Mouse (Mus musculus): ENCODE data around the gene Actr1b. TPM values are rescaled to one million over a fixed set of nuclear protein-coding genes. Genes with fewer than 3 reads are reported as not detected.
"Not testable (repeated sequence)": the region's sequence is repeated elsewhere in the genome, so short reads cannot be mapped to it uniquely, and the experiment has no call there.

Actr1b gene
- total RNA-seq, 2 experiments from 2014 or later, result 106 TPM

GRCm38 (mm10) chr1:36708626-36709025 is 5.6 kb downstream of the Actr1b start:
- intact Hi-C loops (cut with DNase I), result no loop called here

GRCm38 (mm10) chr1:36707797-36708196 is 6.4 kb downstream of the Actr1b start:
- DNase-seq, result no peak
- intact Hi-C loops (cut with DNase I), result loop anchor here (1.0 kb wide), 1 partner anchor 14 kb away; no protein-coding TSS in a partner anchor

More at GRCm38 (mm10) chr1:36708626-36709025, 5.6 kb downstream of the Actr1b start:
- DNase-seq, result no peak

GRCm38 (mm10) chr1:36707166-36707565 is 7.1 kb downstream of the Actr1b start:
- intact Hi-C loops (cut with DNase I), result loop anchor here (1.0 kb wide), 1 partner anchor 14 kb away; no protein-coding TSS in a partner anchor
- no peak for DNase-seq

GRCm38 (mm10) chr1:36697030-36697429 is 17.2 kb downstream of the Actr1b start:
- DNase-seq, result no peak
- intact Hi-C loops (cut with DNase I), result no loop called here

GRCm38 (mm10) chr1:36696411-36696810 is 17.8 kb downstream of the Actr1b start:
- intact Hi-C loops (cut with DNase I), result no loop called here
- no peak for DNase-seq

- intact Hi-C loops (cut with DNase I), result no loop called here
- DNase-seq, result no peak
Measured at GRCm38 (mm10) chr1:36694871-36695270, 19.4 kb downstream of the Actr1b start.

- DNase-seq, result peak; percentile 98
- intact Hi-C loops (cut with DNase I), result no loop called here
Measured at GRCm38 (mm10) chr1:36691271-36692155, 22.7 kb downstream of the Actr1b start, which contains the start of gene Cox5b. Gene Cox5b, plus strand, starts transcription at chr1:36691449.

GRCm38 (mm10) chr1:36690671-36691235 is 23.5 kb downstream of the Actr1b start:
- DNase-seq, result no peak
- intact Hi-C loops (cut with DNase I), result no loop called here

GRCm38 (mm10) chr1:36683810-36684467 is 30.3 kb downstream of the Actr1b start:
- intact Hi-C loops (cut with DNase I), result loop anchor here (2.0 to 10.0 kb wide), 3 partner anchors 47 to 349 kb away; partner anchors contain the start of gene Ankrd39
- peak; percentile 80 to 85 for DNase-seq

GRCm38 (mm10) chr1:36682620-36683355 is 31.4 kb downstream of the Actr1b start, which contains the start of gene Fam178b:
Gene Fam178b, minus strand, starts transcription at chr1:36683183.
- no peak for DNase-seq
- intact Hi-C loops (cut with DNase I), result loop anchor here (5.0 to 10.0 kb wide), 2 partner anchors 45 to 348 kb away; no protein-coding TSS in a partner anchor

GRCm38 (mm10) chr1:36680893-36681292 is 33.3 kb downstream of the Actr1b start:
- intact Hi-C loops (cut with DNase I), result loop anchor here (5.0 to 10.0 kb wide), 2 partner anchors 44 to 346 kb away; no protein-coding TSS in a partner anchor
- no peak for DNase-seq

- intact Hi-C loops (cut with DNase I), result no loop called here
Measured at GRCm38 (mm10) chr1:36674936-36675335, 39.3 kb downstream of the Actr1b start.

GRCm38 (mm10) chr1:36672648-36673350 is 41.4 kb downstream of the Actr1b start:
- intact Hi-C loops (cut with DNase I), result no loop called here
- no peak for DNase-seq

More at GRCm38 (mm10) chr1:36674936-36675335, 39.3 kb downstream of the Actr1b start:
- no peak for DNase-seq

GRCm38 (mm10) chr1:36671260-36671659 is 43.0 kb downstream of the Actr1b start:
- no peak for DNase-seq
- intact Hi-C loops (cut with DNase I), result no loop called here

GRCm38 (mm10) chr1:36670256-36670655 is 44.0 kb downstream of the Actr1b start:
- intact Hi-C loops (cut with DNase I), result no loop called here
- DNase-seq, result no peak

GRCm38 (mm10) chr1:36668007-36668406 is 46.2 kb downstream of the Actr1b start:
- intact Hi-C loops (cut with DNase I), result not testable (repeated sequence)

GRCm38 (mm10) chr1:36665934-36666333 is 48.3 kb downstream of the Actr1b start:
- intact Hi-C loops (cut with DNase I), result loop anchor here (2.0 kb wide), 1 partner anchor 117 kb away; no protein-coding TSS in a partner anchor
- DNase-seq, result no peak

More at GRCm38 (mm10) chr1:36668007-36668406, 46.2 kb downstream of the Actr1b start:
- DNase-seq, result not testable (repeated sequence)

GRCm38 (mm10) chr1:36665165-36665723 is 49.0 kb downstream of the Actr1b start:
- DNase-seq, result no peak
- intact Hi-C loops (cut with DNase I), result loop anchor here (2.0 kb wide), 1 partner anchor 116 kb away; no protein-coding TSS in a partner anchor

GRCm38 (mm10) chr1:36664457-36664856 is 49.8 kb downstream of the Actr1b start:
- peak; percentile 8 to 39 for DNase-seq
- intact Hi-C loops (cut with DNase I), result loop anchor here (2.0 kb wide), 1 partner anchor 116 kb away; no protein-coding TSS in a partner anchor

All from heart, postnatal 14 days (tissue).